Mouse (Mus musculus) telencephalon, adult 2 months (tissue): ENCODE measurements around the gene Ngdn.
"Not testable (repeated sequence)": the region's sequence is repeated elsewhere in the genome, so short reads cannot be mapped to it uniquely, and the experiment has no call there.

Experiments
- DNase-seq: peaks from one replicate; pipeline ENCODE4 v3.0.0-alpha.2; 2011; ENCODE audit warnings: low read depth, low spot score

The Ngdn gene

GRCm38 (mm10) chr14:55028333-55028835 lies 13.1 kb downstream of the Ngdn start:
- DNase-seq: no peak

DNA sequence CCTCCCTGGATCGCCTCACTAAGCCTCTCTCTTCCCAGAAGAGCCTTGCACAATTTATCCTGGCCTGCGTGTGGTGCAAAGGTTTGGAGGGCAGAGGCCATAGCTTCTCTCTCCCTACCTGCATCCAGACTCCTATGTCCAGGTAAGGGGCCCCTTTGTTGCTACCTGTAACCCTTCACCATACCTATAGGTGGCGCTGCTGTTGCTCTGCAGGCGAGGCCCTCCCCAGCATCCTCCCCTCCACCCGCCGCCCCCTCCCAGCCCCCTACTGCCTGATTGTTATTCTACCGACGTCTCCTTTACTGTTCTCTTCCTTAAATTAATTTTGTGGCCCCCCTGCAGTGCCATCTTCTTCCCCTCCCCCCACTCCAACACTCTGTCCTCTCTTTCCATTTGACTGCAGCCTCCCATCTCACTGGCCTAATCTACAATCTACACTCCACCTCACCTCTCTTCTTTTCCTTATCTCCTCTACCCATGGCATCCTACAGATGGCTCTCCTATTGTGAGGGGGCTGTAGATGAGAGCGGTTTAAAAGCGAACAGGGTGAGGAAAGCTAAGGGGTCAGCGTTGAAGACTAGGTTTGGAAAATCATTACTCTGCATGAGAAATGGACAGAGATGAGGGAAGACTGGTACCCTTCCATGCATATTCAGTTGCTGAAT lies 13.9 kb downstream of the Ngdn start:
- DNase-seq: no peak

DNA sequence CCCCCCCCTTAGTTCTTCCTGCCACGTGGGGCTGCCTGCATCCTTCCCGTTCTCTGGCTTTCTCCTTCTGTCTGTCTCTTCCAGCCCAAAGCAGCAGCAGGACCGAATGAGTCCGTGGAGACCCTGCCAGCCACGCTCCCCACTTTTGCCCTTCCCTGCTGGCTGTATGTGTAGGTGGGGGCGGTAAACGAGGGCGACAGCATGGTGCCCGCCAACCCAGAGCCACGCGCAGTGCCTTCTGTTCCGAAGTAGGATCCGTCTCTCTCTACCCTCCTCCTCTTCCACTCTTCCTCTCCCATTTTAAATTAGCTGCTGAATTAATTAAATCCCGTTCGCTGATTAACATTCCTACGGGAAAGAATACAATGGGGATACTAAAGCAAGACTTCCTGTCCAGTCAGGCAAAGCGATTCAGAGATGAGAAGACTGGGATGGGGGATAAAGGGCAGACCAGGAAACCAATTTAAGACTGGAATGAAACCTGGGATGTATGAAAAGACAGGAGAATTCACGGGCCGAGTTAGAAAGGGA lies 17.5 kb downstream of the Ngdn start:
- DNase-seq: no peak

DNA sequence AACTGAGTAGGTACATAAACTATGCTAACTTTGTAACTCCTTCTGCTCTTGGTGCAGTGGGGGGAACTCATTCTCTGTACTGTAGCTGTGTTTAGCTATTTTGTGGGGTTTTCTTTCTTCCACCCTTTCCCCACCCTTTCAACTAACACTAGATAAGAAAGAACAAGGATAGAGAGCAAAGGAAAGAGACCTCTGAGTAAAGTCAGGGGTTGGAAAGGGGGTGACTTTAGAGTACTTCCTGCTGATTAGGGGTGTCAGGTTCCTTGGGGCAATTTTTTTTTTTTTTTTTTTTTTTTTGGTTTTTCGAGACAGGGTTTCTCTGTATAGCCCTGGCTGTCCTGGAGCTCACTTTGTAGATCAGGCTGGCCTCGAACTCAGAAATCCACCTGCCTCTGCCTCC lies 28.4 kb downstream of the Ngdn start:
- not testable (repeated sequence) for DNase-seq

DNA sequence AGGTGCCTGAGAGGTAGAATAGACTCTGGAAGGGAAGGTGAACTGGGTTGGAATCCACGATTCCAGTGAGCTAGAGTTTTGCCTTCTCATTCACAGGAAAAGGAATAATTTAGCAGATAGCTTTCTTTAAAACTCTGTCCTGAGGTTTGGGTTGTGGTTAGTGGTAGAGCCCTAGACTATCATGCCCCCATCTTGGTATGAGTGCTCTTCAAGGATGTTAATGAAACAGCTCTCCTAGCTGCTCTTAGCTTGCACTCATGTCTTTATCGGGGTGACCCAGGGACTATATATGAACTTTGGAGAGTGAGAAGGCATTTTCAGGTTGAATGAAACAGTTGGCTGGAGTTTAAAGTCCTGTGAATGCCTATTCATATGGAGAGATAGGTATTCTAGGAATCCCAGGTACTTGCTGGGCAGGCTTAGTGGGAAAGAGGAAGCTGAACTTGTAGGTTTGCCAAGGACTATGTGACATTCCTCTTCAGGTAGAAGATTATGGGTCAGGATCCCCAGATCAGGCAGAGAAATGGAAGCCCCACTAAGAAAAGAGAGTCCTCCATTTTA lies 32.8 kb downstream of the Ngdn start:
- DNase-seq: no peak

DNA sequence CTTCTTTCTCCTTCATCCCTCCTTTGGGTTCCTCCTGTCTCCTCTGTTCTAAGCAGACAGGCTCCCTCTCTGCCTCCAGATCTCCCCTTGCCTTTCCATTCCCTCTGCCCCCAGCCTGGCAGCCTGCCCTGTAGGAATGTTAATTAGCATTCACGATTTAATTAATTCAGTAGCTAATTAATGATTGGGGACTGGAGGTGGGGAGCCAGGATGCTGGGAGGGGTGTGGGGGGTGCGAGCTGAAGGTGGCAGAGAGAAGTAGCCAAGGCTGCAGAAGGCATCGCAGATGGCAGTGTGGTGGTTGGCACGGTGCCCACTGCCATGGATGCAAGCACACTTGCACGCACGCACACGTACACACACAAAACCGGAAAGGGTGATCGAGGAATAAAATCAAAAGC lies 37.2 kb downstream of the Ngdn start:
- peak; percentile 62 for DNase-seq

GRCm38 (mm10) chr14:55053050-55053449 lies 37.8 kb downstream of the Ngdn start:
- no peak for DNase-seq

- peak; percentile 93 for DNase-seq
Measured at GRCm38 (mm10) chr14:55053708-55054190, 38.5 kb downstream of the Ngdn start.

DNA sequence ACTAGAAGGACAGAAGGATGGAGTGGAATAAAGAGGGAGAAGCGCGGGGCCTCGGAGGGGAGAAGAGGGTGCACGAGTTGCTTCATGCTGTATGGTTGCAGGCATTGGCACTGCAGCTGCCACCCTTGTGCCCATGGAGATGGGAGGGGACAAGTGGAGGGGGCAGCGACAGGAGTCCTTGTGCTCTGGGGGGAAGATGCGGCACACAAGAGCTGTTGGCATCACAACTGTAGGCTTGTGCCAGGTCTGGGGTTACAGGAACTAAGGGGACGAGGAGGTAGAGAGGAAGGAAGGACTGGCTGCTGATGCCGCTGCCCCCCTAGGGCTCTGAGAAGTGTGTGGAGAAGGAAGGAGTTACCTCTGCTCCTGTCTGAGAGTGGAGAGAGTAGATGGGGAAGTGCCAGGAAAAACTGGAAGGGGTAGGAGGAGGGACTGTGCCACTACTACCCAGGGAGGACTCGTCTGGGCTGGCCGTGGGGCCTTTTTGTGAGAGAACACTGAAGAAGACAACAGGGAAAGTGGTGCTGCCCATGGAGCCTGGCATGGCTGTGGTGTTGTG lies 39.0 kb downstream of the Ngdn start:
- peak; percentile 69 for DNase-seq

DNA sequence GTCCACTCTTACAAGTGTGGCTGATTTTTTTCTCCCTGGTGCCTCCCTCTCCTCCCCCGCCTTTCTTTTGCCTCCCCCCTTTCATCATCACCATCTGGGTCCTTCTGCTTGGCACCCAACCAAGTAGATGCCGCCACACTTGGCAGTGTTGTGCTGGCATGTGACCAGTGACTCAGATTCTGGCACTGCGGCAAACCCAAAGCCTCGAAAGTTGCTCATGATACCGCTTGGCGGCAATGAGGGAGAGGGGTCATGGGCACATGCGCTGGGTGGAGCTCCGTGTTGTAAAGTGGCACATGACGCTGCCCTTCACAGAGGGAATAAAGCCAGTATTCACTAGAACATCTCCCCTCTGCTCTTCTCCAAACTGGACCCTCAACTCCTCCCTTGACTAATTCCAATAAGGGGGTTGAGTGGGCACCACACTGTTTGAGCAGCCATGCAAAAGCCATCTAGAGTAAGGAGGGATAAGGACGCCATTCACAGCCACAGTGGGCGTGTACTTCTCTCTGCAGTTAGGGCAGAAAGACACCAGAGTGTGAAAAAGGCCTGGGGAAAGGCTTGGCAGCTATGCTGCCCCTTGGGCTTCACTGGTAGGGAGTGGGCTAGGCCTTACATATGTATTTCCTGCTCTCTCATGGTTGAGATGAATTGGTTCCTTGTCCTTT lies 40.0 kb downstream of the Ngdn start:
- peak; percentile 92 for DNase-seq

DNA sequence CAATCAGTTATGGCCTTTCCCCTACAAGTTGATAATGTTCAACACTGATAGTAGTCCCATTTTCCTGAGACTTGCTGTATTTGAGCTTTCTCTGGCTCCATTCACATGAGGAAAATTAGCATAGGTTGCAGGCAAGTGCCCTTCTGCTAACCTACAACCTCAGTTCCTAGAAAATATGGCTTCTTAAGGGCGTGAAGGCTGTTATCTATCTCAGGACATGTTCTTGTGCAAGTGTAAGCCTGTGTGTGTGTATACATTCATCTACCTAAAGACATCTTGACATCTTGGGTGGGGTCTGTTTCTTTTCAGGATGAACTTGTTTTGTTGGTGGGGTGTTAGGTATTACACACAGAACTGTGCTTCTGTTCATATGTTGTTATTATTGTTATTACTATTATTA lies 43.8 kb downstream of the Ngdn start:
- no peak for DNase-seq

GRCm38 (mm10) chr14:55059931-55060330 lies 44.7 kb downstream of the Ngdn start:
- DNase-seq: no peak

GRCm38 (mm10) chr14:55061845-55062244 lies 46.6 kb downstream of the Ngdn start:
- DNase-seq: no peak

DNA sequence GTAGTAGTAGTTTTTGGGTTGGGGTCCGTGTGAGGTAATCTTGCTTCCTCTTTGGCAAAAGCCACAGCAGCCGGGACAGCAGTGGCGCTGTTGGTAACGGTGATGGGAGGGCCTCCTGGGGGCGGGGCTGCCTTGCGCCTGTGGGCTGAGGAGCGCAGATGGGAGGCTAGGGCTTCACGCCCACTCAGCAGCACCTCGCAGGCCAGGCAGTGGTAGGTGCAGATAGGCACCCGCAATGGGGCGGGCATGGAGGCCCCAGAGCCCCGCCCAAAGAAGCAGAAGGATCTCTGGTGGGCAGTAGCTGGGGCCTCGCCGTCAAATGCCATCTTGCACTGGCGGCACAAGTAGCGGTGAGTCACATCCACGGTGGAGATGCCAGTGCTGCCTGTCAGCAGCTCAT lies 47.4 kb downstream of the Ngdn start:
- no peak for DNase-seq

DNA sequence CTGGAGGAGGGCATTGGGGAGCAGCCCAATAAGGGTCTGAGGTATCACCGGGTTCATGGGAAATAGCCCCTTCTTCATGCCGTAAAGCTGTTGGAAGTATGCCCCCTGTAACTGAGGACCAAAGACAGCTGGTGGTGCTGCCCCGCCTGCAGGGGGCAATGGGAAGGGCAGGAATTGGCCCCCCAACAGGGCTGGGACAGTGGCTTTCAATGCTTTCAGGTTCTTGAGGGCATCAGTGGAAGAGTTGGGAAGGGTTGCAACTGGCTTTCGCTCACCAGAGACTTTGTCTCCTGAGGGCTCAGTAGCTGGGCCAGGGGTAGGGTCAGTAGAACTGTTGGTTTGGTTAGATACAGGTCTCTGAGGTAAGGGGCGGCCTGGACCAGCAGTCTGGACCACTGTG lies 47.9 kb downstream of the Ngdn start:
- DNase-seq: no peak

DNA sequence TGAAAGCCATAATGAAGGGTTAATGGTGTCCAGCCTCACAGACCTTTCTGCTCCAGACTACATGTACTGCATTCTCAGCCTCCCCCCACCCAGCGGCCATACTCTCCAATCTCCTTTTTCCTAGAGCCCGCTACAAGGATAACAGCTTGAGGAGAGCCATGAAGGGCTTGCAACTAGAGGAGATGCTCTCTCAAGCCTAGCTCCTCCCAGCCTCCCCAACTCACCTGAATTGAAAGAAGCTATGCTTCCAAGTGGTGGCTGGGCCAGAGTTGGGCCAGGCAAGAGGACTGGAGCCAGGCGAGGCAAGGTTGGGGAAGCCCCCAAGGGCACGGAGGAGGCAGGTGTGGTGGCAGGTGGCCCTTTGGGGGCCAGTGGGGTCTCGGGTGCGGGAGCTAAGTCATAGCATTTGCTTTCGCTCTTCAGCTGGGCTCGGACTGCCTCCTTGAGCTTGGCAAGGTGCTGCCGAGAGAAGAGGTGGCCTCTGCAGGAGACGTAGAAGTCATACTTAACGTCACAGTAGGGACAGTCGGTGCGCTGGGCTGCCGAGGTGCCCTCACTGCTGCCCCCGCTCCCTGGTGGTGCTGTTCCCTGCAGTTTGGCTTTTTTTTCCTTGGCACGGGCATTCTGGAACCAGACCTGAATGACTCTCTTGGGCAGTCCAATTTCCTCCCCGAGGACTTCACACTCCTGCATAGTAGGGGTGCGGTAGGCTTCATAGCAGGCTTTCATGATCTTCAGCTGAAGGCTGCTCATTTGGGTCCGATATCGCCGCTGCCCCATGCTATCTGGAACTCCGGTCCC lies 48.5 kb downstream of the Ngdn start:
- no peak for DNase-seq

DNA sequence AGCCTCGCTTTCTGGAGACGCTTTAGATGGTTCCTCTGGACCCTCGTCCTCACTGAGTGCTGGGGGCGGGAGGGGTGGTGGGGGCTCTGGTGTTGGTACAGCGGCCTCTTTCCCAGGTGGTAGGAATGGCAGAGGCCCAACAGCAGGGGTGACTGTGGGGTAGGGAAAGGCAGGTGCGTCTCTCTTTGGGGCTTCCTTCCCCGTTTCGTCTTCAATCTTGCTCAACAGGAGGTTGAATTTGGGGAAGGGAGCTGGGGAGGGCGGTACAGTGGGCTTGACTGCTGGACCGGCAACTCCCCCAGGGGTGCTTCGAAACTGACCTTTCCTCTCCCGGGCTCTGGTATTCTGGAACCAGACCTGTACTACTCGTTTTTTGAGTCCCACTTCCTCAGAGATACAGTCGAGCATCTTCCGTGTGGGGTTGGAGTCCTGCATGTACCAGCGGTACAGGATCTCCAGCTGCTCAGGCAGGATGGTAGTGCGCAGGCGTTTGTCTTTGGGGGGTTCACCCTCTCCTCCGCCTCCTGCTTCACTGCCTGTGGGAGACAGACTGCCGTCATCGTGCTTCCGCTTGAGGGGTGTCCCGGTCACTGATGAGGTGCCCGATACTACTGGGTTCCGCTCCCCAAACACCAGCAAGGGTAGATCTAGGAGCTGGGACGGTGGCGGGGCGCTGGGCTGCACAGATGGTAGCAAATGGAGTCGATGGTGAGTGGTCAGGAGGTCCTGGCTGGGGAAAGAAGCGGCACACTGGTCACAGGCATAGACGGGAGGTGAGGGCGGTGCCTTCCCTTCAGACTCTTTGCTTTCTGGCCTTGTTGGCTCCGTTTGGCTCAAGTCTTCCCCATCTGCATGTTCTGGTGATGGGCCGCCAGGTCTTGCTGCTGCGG lies 49.5 kb downstream of the Ngdn start:
- DNase-seq: no peak

DNA sequence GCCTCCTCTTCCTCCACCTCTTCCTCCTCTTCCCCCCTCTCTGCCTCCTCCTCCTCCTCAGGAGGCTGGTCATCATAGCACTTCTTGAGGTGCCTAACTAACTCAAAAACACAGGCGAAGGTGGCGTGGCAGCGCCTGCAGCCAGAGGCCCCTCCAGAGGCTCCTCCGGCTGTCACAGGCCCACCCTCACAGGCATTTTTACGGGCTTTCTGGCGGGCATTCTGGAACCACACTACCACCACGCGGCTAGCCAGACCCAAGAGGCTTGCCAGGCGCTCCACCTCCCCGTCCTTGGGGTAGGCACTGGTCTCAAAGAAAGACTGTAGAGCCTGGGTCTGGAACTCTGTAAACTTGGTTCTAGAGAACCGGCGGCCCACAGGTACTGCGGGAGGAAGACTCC lies 50.1 kb downstream of the Ngdn start:
- no peak for DNase-seq

- no peak for DNase-seq
Measured at GRCm38 (mm10) chr14:55066042-55066441, 50.8 kb downstream of the Ngdn start.

GRCm38 (mm10) chr14:55071756-55072155 lies 56.5 kb downstream of the Ngdn start:
- DNase-seq: no peak
